Mouse (Mus musculus): ENCODE results near the gene Mta3.

DNA sequence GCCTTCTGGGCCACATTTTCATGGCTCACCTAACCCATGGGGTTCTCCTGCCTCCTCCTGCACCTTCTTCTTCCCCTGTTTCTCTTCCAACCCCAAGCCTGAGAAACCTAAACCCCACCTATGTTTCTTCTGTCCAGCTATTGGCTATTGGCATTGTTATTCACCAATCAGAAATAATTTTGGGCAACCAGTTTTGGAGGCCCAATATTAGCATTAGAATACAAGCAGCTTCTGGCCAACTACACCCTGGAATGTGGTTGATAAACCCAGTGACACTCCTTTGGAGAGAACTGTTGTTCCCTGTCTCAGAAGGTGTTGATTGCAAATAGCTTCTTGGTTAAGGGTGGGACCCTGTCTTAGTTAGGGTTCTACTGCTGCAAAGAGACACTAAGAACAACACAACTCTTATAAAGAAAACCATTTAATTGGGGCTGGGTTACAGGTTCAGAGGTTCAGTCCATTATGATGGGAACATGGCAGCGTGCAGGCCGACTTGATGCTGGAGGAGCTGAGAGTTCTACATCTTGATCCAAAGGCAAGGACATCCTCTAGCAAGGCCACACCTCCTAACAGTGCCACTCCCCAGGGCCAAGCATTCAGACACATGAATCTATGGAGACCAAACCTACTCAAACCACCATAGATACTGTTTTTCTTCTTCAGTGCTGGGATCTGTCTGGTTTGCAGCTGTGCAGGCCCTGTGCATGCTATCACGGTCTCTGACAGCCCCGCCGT is 44.4 kb downstream of the Mta3 start:
- TF ChIP-seq CTCF (IDR thresholded peaks at IDR 0.05; ENCODE audit: extremely low read depth, insufficient read length, insufficient replicate concordance, low read depth, low read length) (no peak), POLR2A (IDR thresholded peaks at IDR 0.05; ENCODE audit: low read depth, low read length) (no peak)
